Mouse (Mus musculus): ENCODE data around the gene Klf3.

- peak; percentile 84 for TF ChIP-seq POLR2A (IDR thresholded peaks at IDR 0.05; ENCODE audit: insufficient read depth, low read depth, low read length)
- peak; percentile 51 for TF ChIP-seq CTCF (IDR thresholded peaks at IDR 0.05)
- TF ChIP-seq EP300 (IDR thresholded peaks at IDR 0.05; ENCODE audit: insufficient read depth, low read depth, low read length), result no peak
Measured at GRCm38 (mm10) chr5:64802795-64803719, at the start of gene Klf3.
